Mouse (Mus musculus): ENCODE measurements at regions not wholly inside any gene's neighbourhood (a gene's known extent, or its start where the extent isn't known, plus 50 kb on each side); places are given as distances from the start of the nearest gene placed in this dataset.

DNA sequence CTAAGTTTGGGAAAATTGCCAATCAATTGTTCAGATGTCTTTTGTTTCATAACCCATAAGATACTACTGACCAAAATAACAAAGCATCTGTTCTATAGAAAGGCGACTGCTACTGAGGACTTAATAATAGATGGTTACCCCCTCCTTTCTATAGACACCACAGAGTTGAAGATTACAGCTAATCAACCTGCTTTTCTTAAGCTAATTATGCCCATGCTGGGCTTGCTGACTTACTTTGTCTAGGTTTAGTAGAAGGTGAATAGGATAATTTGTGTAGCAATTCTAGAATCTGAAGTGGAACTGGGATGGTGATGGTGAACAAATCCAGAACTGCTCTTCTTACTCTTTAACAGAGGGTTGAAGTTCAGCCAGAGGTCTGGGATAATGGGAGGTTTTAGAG lies 53.8 kb upstream of the Tbx18 start:
- no peak for DNase-seq (ENCODE audit: low spot score)

DNA sequence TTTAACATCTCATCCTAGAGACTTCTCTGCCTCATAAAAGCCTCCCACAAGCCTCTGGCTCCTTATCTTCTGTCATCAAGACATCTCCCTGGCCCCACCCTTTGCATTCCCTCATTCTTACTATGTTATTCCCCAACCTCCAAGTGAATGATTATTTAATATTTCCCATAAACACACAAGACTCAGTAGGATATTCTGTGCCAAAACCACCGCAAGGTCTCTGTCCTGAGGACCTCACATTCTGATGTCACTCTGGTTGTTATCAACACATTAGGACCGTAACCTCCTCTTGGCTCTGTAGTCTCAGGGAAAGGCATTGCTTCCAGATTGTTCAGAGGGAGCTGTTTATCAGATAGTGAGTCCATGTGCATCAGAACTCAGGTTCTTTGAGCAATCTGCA lies 80.7 kb upstream of the Tbx18 start:
- DNase-seq (ENCODE audit: low spot score): no peak

DNA sequence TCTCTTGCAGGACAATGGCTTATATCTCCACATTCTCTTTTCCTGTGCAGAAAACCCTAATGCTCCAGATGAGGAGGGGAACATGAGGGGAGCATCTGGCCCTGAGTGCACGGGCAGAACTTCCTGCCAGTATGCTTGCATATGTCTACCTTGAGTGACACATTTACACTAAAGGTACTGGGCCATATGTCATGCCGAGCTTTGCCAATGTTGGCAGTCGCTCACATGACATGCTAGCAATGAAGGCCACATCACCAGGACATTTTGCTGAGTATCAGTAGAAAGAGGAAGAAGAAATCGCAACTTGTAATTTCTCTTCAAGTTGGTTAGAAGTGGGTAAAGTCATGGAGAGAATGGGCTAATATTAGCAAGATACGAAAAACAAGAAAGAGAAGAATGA lies 91.2 kb upstream of the Tbx18 start:
- no peak for DNase-seq (ENCODE audit: low spot score)

DNA sequence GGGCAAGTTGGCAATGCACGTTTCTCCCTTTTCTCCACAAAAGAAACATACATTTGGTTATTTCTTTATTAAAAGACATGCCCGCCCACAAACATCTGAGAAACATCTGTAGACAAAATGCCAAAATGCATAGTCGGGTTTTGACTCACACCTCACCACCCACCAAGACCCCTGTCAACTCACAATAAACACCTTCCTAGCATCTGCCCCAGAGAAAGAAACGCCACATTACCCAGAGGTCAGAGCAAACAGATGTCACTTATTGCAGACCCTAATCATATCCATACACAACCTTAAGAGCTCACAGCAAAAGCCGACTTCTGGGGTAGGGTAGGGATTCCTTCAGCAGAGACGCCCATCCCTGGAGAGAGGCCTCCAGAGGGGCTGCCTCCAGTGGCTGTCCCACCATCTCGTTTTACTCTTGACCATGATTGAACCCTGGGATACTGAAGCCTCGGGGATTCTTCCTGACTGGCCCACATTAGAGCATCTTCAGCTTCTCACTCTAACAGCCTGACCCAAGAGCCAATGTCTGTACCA lies 93.7 kb upstream of the Tbx18 start:
- no peak for DNase-seq (ENCODE audit: low spot score)

DNA sequence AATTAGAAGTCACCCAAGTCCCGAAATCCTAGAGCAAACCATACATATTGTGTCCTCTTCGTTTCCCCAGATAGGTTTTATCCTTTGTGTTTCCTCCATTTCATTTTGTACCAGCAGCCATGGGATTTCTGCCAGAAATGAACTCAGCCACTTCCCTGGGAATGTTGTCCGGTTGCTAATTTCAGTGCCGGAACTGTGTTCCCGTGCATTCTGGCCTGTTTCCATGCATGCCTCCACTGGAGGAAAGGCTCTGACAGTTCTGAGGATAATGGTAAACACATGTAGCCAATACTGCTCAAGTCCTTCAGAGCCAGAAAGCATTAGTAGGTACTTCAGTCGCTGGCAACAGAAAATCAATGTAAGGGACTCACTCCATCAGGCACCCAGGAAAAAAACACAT lies 112.8 kb upstream of the Tbx18 start:
- no peak for DNase-seq (ENCODE audit: low spot score)

DNA sequence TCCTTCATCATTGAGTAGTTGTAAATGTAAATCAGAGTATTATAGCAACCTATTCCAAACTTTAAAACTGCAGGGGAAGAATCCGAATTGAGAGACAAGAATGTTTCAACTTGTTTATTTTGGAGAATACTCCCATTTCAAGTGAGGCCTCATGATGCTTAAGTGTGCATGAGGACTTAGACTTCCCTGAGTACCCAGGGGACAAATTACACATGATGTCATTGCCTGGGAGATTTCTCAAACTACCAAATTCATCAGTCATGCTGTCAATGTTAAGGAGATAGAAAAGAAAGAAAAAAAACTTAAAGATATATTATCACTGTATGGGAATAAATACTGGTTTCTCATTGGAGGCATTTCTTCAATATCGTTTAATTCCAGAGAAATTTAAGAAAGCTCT lies 113.4 kb upstream of the Tbx18 start:
- DNase-seq (ENCODE audit: low spot score): no peak

DNA sequence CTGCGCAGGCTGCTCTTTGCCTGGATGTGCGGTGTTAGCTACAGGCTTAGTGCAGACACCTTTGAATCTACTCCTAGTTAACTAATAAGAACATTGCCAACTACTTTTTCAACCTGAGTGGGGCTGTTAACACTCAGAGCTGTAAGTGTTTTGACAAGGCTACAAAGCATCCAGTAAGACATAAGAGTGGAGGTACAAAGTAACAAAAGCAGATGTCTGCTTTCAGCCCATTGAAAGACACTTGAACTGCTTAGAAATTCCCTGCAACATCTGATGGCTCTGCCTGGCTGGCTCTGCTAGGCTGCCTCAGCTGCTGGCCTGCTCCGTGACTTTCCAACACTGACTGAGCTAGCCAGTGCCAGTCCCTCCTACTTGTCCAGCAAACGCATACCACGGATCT lies 117.8 kb upstream of the Tbx18 start:
- DNase-seq (ENCODE audit: low spot score): no peak

DNA sequence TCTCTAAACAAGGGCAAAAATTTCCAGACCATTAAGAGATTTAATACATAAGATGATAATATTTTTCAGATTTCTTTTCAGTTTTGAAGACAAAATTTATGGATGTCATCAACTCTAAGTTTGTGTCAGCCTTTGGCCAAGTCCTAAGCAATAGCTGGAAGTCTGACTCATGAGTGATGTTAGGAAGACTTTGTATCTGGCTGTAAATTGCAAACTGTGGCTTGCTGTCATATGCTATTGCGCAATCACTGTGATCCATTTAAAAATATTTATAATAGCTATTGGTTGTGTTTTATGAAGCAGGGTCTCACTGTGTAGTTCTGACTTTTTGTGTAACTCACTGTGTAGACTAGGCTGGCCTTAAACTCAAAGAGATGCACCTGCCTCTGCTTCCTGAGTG lies 119.1 kb upstream of the Tbx18 start:
- no peak for DNase-seq (ENCODE audit: low spot score)

DNA sequence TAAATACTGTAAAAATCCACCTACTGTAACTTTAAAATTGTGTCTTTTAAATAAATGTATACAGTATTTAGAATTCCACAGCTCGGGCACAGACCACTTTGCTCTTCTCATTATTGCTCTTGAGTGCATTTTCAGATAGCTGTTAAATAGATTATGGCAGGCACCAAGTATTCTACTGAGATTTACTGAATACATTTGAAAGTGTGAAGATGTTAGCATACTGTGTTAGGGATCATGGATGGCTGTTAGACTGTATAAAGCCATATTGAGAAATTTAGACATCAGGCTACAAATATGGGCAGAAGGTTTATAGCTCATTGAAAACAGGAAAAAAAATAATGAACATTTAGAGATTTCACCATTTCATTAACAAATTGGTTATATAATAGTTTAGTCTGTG lies 130.5 kb upstream of the Tbx18 start:
- DNase-seq (ENCODE audit: low spot score): no peak

DNA sequence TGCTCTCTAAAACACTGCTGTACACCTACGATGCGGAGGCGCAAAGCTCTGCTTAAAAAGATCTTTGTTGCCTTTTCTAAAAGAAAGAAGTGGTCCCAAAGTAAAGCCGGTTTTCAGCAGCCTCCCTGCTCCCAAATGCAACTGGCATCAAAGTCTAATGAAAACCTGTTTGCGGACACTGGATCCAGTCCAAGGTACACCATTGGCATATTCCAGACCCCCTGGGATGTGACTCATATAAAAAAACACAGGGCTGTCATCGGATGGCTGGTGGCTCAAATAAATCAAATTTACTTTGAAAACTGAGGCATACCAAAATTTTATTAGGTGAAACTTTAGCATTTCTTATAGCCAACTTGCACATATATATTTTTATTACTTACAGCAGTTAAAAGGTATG lies 134.2 kb upstream of the Tbx18 start:
- no peak for DNase-seq (ENCODE audit: low spot score)

DNA sequence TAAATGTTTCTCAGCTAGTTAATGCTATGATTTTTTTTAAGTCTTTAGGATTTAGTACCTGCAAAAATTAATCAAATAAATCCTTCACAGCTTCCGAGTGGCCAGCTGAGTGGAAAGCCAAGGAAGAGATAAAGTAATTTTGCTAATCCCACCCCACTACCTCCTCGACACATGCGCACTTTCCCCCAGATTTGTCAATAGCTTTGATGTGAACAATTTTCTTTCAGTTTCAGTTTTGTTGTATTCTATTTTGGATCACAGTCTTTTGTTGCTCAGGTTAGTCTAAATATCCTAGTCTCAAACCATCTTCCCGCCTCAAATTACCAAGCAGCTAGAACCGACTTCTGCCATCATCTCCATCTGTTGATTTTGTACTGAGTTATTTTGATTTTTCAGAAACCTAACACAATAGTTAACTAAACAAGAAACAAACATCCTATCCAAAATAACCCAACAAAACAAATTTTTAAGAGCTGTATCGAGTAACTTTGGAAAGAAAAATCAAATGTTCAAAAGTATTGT lies 141.4 kb upstream of the Tbx18 start:
- DNase-seq (ENCODE audit: low spot score): no peak

DNA sequence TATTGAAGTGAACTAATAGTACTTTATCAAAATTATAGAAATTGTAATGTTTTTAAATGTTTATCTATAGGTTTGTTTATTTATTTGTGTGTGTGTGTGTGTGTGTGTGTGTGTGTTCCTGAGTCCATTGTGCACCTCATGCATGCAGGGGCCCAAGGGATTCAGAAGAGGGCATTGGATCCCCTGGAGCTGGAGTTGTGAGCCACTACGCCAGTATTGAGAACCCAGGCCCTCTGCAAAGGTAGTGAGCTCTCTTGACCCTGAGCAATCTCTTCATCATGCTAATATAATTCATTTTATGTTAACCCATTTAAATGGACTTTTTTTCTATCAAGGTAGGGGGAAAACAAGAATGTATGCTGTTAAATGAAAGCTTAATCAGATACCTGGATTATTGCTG lies 151.5 kb upstream of the Tbx18 start:
- DNase-seq (ENCODE audit: low spot score): no peak

DNA sequence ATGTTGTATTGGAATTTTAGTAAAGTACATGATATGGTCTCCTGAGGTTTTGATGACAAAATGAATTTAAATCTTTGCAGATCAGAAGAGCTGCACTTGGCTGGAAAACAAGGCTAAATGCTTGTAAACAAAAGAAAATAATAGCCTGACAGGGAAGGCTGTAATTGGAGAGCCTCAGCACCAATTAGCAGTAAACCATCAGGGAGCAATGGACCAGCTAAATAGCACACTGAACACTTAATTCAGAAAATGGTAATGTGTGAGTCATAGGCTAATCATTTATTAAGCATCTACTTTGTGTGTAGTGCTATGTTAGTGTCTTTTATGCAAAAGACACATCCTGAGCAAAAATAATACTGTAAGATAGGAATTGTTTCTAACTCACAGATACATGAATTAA lies 152.0 kb upstream of the Tbx18 start:
- no peak for DNase-seq (ENCODE audit: low spot score)

DNA sequence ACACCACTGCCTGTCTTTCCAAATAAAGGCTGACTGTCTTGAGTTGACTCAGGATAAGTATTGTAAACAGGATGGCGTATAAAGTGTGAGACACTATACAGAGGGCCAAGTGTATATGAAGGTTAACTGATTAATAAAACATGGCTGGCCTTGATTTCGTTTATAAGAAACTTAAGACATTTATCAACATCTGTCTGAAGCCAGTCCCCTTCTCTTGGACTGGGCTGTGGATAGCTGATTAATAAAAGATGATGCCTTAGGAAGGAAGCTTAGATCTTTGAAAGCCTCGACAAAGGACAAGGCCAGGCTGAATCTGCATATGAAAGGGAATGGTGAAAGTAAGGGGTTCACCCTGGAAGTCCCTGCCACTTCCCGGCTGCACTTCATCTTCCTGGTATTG lies 163.0 kb upstream of the Tbx18 start:
- DNase-seq (ENCODE audit: low spot score): no peak

DNA sequence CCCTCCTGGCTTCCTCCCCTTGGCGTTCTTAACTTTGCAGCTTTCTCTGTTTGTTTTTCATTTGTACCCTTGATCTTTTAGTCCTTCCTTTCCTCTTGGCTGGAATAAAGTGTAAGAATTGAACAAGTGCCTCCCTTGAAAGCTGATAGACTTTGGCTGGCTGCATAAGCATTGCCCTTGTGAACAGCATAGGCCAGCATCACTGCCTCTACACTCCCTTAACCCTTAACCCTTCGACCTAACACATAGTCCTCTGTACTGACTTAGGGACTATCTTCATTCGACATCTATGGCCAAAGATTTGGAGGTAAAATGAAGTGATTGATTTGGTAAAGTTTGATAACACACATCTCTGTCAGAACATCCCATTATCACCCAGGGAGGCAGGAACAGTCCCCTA lies 163.5 kb upstream of the Tbx18 start:
- no peak for DNase-seq (ENCODE audit: low spot score)

DNA sequence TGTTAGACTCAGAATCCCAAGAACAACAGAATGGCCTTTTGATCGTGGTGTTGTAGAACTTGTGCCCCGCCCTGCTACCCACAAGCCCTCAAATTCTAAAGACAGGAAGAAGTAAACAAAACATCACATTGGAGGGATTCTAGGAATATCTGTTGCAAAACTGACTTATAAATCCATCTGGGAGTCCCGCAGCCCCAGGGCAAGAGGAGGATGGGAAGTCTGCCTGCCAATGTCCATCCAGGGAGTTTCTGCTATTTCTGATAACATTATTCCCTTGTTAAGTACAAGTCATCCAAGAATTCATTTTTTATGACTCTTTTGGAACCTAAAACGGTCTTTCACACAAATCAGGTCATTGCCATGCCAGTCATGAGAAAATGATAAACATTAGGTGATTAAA lies 164.5 kb upstream of the Tbx18 start:
- no peak for DNase-seq (ENCODE audit: low spot score)

DNA sequence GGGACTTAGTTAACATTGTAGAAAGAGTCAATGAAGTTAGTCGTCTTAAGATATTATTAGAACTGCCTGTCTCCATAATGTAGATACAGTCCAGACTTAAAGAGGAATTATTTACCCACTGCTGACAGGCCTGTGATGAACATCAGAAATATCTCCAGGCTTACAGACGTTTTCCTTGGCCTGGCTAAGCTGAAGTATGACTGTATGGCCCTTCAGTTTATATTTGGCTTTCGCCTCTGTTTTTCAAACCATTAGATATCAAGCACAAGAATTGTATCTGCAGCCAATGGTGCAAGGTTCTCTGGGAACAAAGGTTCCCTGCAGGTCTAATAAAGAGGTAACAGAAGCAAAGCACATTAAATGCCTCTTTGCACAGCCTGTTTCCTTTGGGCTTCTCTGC lies 166.3 kb upstream of the Tbx18 start:
- no peak for DNase-seq (ENCODE audit: low spot score)

DNA sequence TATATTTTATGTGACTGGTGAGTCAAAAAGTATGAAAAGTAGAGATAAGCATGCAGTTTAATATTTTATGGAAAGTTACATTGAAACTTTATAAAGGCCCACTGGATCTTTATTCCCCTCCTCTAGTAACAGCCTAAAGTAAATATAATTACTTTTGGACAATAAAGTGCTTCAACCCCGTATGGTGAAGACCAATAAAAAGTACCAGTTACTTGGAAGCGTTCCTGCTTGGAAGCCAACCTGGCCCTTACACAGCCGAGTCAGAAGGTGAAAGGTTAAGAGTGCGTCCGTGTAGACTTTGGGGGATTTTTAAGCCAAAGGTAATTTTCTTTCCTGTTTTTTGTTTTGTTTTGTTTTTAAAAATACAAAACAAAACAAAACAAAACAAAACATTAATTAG lies 168.3 kb upstream of the Tbx18 start:
- no peak for DNase-seq (ENCODE audit: low spot score)

DNA sequence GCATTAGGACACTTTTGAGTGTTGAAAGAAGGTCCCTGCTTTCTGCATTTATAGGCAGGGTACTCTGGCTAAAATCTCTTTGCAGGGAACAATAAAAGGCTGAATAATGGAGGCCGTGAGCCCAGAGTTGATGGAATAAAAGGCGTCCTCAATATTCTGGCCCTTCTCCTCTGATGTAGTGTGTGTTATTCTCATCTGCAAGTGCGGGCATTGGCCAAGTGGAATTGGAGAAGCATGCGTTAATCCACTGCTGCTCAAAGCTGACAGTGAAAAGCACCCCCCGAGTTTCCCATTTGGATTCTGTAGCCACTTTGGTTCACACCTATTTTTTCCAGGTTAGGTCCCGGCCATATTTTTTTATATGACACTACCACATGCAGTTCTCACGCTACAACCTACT lies 168.7 kb upstream of the Tbx18 start:
- DNase-seq (ENCODE audit: low spot score): no peak

DNA sequence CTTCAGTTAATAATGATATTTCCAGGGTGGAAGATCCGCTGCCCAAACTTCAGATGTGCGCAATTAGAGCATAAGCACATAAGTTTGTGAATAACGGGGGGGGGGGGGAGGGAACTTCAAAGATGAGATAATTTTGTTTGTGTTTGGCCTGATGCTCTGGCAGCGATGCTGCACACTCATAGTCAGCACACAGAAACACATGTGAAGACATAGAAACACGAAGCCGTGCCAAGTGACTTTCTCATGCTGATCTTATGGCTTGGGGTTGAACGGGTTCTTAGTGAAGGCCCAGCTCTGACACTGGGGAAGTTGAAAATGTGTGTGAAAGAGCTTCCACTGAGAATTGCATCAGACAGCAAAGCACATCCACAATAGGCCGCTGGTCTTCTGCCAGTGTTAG lies 190.2 kb upstream of the Tbx18 start:
- DNase-seq (ENCODE audit: low spot score): no peak

DNA sequence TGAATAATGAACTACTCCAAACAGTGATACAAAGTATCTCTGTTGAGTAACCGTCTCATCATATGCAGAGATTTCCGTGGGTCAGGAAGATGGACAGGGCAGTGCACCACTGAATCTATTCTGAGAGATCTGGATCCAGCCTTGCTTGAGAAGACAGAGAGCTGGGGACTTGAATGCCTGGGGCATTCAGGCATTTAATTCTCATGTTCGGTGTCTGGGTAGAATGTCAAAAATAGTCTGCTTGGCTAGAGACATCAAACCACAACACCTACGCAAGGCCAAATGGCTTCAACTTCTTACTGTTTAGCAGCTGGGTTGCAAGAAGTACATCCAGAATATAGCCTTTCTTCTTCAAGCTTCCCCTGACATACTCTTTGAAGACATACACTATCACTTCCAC lies 194.1 kb upstream of the Tbx18 start:
- no peak for DNase-seq (ENCODE audit: low spot score)

DNA sequence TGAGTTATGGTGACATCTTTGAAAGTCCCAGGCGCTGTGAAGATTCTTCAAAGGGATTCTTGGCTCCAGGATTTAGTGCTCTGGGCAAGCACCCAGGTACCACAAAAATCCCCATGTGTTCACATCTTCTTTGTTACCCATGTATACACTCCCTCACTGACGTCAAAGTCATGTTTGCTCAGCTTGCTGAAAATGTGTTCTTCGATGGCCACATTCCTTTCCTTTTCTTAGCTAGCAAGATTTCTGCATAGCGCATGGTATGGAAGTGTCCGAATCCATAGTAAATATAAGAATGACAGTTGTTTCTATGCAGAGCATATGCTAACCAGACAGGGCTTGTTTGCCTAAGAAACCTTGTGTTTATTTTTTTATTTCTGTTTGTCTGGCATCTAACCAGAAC lies 202.2 kb upstream of the Tbx18 start:
- DNase-seq (ENCODE audit: low spot score): no peak

DNA sequence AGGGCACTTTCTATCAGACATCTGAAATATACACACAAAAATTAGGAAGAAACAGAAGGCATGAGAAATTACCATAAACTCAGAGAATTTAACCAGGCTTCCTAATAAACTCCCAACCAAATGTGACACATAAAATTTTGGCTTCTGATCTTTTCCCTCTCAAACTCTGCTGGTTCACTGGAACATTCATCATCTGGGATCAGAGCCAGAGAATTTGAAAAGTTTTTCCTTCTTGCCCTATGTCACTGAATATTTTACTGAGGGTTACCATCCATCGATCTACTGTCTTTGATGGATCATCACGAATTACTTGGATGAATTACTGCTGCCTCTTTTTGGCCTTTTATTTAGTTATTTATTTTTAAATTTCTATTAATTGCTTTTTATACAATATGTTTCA lies 221.4 kb upstream of the Tbx18 start:
- no peak for DNase-seq (ENCODE audit: low spot score)

DNA sequence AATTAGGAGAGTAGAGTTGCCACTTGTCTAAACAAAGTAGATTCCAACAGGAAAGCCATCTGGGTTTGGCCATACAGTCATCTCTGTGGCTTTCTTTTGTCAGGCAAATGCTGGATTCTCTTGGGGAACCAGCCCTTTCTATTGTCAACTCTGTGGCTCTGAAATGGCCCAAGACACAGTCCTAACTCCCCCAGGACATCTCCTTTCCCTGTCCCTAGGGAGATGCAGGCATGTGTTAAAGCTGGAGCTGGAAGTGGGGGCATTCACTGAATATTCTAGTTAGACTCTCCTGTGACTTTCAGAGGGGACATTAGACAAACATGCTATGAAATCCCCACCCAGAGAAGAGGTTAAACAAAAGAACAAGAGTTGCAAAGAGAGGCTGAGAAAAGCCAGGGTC lies 223.9 kb upstream of the Tbx18 start:
- DNase-seq (ENCODE audit: low spot score): no peak

DNA sequence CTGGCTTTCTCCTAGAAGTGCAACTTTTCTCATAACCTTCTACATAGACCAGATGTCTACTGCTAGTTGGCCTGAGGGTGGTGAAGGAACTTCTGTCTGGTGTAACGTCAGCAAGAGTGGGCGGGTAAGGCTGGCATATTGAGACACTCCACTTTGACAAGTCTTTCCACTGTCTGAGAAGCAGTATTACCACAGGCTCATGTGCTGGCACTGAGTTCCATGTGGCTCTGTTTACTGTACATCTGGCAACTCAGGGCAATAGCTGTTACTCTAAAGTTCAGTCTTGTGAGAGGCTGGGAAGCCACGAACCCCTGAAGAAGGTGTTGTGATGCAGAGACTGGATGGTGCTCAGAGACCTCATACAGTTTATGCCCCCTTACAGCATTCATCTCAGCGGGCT lies 230.7 kb upstream of the Tbx18 start:
- no peak for DNase-seq (ENCODE audit: low spot score)
